Mouse (Mus musculus) embryonic stem cell, embryonic (primary cell): ENCODE measurements around the gene Efna1.

Source experiments
- CTCF ChIA-PET, 4 experiments: fragments of 300-600 bp in 2 of 4; fragments of 350-600 bp in 2 of 4; sonication (Branson Sonifier 250); formaldehyde crosslinking; loops; one replicate each; lab custom pipeline; 2022; ENCODE audit warnings: inconsistent platforms in 2 of 4; lab: Charles Lee
- POLR2A ChIA-PET, 4 experiments: fragments of 300-600 bp in 2 of 4; fragments of 350-600 bp in 2 of 4; sonication (Branson Sonifier 250); formaldehyde crosslinking; loops; one replicate each; lab custom pipeline; 2022; ENCODE audit warnings: antibody characterized with exemption in 4 of 4, inconsistent platforms in 1 of 4; lab: Charles Lee

The Efna1 gene

DNA sequence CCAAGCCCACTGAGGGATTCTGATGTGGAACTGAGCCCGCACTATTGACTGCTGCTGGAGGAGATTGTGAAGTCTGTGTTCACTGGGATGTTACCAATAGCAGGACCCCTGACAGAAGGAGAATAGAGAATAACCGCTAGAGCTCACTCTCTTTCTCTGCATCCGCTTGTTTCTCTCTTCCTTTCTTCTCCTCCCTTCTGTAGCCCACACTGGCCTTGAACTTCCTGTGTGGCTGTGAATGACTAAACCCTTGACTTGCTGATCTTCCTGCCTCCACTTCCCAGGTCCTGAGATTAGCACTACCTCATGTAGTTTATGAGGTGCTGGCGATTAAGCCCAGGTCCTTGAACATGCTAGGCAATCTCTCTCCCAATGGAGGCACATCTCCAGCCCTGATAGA is 33.5 kb downstream of the Efna1 start:
- ChIA-PET CTCF (interaction anchor here in 2 of 4 experiments (0.6 to 1.4 kb wide), 4 partner anchors 13 to 189 kb away, joined by 3 read pairs; partner anchors contain the start of gene Pbxip1 (in 1 of the 2)), POLR2A (interaction anchor here in 2 of 4 experiments (0.6 to 2.8 kb wide), 5 partner anchors 16 to 51 kb away, joined by 3 to 11 read pairs (median 3); partner anchors contain the start of gene Mtx1 (in 1 of the 2))

GRCm38 (mm10) chr3:89246261-89247100 is 34.5 kb downstream of the Efna1 start, which contains the start of gene Trim46:
Trim46 (minus strand) TSS chr3:89246309.
- POLR2A ChIA-PET, result interaction anchor here in 3 of 4 experiments (0.6 to 5.1 kb wide), 24 partner anchors 8 to 349 kb away, joined by 3 to 22 read pairs (median 4); partner anchors contain the start of genes Mtx1 (in 2 of the 3), Efna1 (in 1 of the 3), Fdps (in 1 of the 3) and Gba (in 1 of the 3)

DNA sequence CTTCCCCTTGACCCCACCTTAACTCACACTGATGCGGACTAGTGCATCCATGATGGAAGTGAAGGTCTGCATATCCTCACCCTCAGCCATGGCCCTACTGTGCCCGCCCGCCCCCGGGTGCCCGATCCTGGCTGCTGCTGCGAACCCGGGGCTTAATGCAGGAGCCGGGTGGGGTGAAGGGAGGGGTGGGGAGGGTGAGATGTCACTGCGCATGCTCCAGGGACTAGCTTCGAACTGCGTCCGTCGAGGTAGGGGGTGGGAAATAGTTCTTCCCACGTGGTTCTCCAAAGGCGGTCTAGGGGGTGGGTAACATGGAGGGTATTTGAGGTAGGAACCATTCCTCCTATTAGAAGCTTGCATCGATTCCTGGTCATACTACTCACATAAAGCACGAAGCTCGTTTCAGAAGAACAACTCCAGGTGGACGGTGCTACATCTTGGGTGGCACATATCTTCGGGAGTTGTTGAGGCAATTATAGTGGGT is 35.2 kb downstream of the Efna1 start, which contains the start of gene Krtcap2:
Gene Krtcap2 (plus strand): TSS at position 279 of the 484 bp plus-strand sequence.
- POLR2A ChIA-PET, result interaction anchor here in 3 of 4 experiments (0.6 to 5.1 kb wide), 20 partner anchors 9 to 872 kb away, joined by 3 to 22 read pairs (median 4); partner anchors contain the start of genes Mtx1 (in 2 of the 3), Efna1 (in 1 of the 3), Fam189b (in 1 of the 3) and Fdps (in 1 of the 3)

More at GRCm38 (mm10) chr3:89246261-89247100, 34.5 kb downstream of the Efna1 start, which contains the start of gene Trim46:
- CTCF ChIA-PET, result interaction anchor here (0.5 to 5.0 kb wide), 38 partner anchors 10 to 503 kb away, joined by 3 to 81 read pairs (median 4); partner anchors contain the start of genes Efna1 (in 3 of the 4), Mtx1 (in 2 of the 4), Cks1b (in 1 of the 4) and Dpm3 (in 1 of the 4)

GRCm38 (mm10) chr3:89244982-89245687 is 35.8 kb downstream of the Efna1 start:
- ChIA-PET CTCF (interaction anchor here (0.5 to 5.0 kb wide), 53 partner anchors 9 to 181 kb away, joined by 3 to 81 read pairs (median 4); partner anchors contain the start of genes Efna1 (in 3 of the 4), Mtx1 (in 3 of the 4), Scamp3 (in 2 of the 4) and Cks1b (in 1 of the 4)), POLR2A (interaction anchor here in 3 of 4 experiments (0.6 to 5.1 kb wide), 23 partner anchors 10 to 873 kb away, joined by 3 to 22 read pairs (median 4); partner anchors contain the start of genes Efna1 (in 2 of the 3), Mtx1 (in 2 of the 3), Fam189b (in 1 of the 3) and Fdps (in 1 of the 3))

More for the DNA sequence above, 35.2 kb downstream of the Efna1 start, which contains the start of gene Krtcap2:
- CTCF ChIA-PET, result interaction anchor here (0.5 to 5.0 kb wide), 45 partner anchors 10 to 504 kb away, joined by 3 to 81 read pairs (median 4); partner anchors contain the start of genes Efna1 (in 3 of the 4), Mtx1 (in 3 of the 4), Scamp3 (in 2 of the 4) and Cks1b (in 1 of the 4)

DNA sequence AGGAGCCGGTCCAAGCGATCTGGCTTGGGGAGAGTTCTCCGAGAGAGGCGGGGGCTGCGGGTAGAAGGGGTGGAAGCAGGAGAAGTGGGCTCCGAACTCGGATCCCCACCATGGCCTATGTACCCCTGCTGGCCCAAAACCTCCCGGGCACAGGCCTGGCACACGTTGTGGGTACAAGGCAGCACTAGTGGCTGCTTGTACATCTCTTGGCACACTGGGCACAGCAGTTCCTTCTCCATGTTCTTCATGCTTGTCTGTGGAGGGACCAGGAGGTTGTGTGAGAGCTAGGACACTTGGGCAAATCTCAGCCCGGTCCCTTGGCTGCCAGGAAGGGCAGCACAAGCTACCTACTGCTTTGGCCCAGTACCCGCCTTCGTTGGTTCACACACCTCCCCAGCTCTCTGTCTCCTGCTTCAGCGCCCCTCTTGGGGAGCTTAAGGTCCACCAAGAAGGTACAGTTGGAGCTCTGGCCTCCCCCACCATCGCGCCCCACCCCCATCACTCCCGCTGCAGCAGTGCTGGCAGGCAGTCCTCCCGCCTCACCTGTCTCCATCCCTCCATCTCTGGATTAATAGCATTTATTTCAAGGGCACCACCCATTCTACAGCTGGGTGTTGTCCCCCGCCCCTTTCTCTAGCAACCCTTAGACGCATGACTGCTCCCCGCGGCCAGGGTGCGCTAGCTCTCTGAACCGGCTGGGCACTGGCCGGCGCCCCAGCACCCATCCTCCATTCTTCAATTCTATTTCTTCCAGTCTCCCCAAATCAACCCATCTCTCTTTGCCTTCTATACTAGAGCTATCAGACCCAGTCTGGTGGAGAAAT is 36.6 kb downstream of the Efna1 start:
- POLR2A ChIA-PET, result interaction anchor here in 3 of 4 experiments (0.6 to 5.1 kb wide), 26 partner anchors 11 to 212 kb away, joined by 3 to 22 read pairs (median 4); partner anchors contain the start of genes Efna1 (in 2 of the 3), Mtx1 (in 2 of the 3), Cks1b (in 1 of the 3) and Clk2 (in 1 of the 3)
- CTCF ChIA-PET, result interaction anchor here (0.5 to 5.0 kb wide), 65 partner anchors 7 to 330 kb away, joined by 3 to 81 read pairs (median 4); partner anchors contain the start of genes Efna1 (in 2 of the 4), Mtx1 (in 2 of the 4), Slc50a1 (in 2 of the 4) and Cks1b (in 1 of the 4)

GRCm38 (mm10) chr3:89243609-89244008 is 37.3 kb downstream of the Efna1 start:
- CTCF ChIA-PET, result interaction anchor here (0.5 to 5.0 kb wide), 94 partner anchors 8 to 834 kb away, joined by 3 to 81 read pairs (median 4); partner anchors contain the start of genes Dpm3 (in 2 of the 4), Efna1 (in 2 of the 4), Mtx1 (in 2 of the 4) and Slc50a1 (in 2 of the 4)
- POLR2A ChIA-PET, result interaction anchor here in 3 of 4 experiments (0.5 to 5.1 kb wide), 28 partner anchors 9 to 1061 kb away, joined by 3 to 22 read pairs (median 3); partner anchors contain the start of genes Efna1 (in 2 of the 3), Mtx1 (in 2 of the 3), Cks1b (in 1 of the 3) and Clk2 (in 1 of the 3)

GRCm38 (mm10) chr3:89242331-89242895 is 38.5 kb downstream of the Efna1 start:
- CTCF ChIA-PET, result interaction anchor here (0.5 to 5.0 kb wide), 80 partner anchors 9 to 881 kb away, joined by 3 to 81 read pairs (median 4); partner anchors contain the start of genes Dpm3 (in 2 of the 4), Efna1 (in 2 of the 4), Mtx1 (in 2 of the 4) and Thbs3 (in 2 of the 4)

DNA sequence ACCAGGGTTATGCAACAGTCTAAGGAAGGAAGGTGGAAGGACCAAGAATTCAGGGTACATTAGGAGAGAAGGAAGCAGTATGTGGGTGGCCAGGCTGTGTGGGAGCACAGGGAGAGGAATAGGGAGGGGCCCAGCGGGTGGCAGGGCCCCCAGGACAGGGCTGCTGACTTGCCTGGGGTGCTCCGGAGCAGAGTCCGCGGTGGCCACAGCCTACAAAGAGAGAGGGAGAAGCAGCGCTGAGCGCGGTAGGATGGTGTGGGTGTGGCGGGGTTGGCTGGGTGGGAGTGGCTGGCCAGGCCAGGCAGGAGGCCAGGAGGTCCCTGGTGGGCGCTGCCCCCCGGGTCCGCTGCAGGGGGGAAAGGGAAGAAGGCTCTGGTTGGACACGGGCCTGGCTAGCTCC is 42.4 kb downstream of the Efna1 start:
- ChIA-PET POLR2A (interaction anchor here in 2 of 4 experiments (0.8 to 1.4 kb wide), 5 partner anchors 10 to 52 kb away, joined by 3 to 4 read pairs (median 3); partner anchors contain the start of gene Thbs3 (in 1 of the 2)), CTCF (no interaction called here)

More at GRCm38 (mm10) chr3:89242331-89242895, 38.5 kb downstream of the Efna1 start:
- POLR2A ChIA-PET, result interaction anchor here in 3 of 4 experiments (0.5 to 5.1 kb wide), 20 partner anchors 8 to 1270 kb away, joined by 3 to 22 read pairs (median 3); partner anchors contain the start of genes Mtx1 (in 2 of the 3), Clk2 (in 1 of the 3), Efna4 (in 1 of the 3) and Fam189b (in 1 of the 3)

DNA sequence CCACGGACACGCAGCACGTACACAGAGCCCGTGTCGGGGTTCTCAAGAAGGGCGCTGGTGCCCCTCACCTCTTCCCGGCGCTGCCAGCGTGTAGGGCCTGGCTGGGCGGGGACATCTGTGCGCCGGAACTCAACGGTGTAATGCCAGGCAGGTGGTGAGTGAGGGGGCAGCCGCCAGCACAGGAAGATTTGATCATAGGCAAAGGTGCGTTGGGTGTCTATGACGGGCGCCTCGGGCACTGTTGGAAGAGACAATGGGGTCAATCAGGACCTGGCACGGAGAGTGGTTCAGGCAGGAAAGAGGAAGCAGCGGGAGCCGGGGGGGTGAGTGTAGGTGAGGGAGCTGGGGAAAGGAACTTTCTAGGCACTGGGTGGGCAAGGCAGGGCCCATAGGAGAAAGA is 43.3 kb downstream of the Efna1 start:
- ChIA-PET POLR2A (interaction anchor here in 2 of 4 experiments (0.7 to 1.4 kb wide), 3 partner anchors 11 to 596 kb away, joined by 3 to 4 read pairs (median 3); no protein-coding TSS in a partner anchor), CTCF (interaction anchor here in 1 of 4 experiments (0.5 kb wide), 1 partner anchor 211 kb away, joined by 4 read pairs; no protein-coding TSS in a partner anchor)

DNA sequence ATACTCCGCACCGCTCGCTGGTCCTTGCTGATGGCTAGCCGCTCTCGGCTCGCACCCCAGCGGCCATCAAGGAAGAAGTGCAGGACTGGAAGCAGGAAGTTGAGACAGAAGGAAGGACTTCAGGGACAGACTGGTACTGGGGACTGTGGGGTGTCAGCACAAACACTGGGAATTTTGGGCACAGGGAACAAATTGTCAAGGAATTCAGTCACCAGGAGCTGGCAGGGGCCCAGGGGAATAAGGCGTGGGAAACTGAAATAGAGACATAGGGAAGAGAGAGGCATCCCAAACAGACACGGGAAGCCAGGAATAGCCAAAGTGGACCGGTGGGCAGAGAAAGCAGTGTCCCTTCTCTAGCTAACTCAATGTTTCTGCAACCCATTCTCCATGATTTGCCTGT is 44.4 kb downstream of the Efna1 start:
- ChIA-PET CTCF (interaction anchor here in 1 of 4 experiments (0.8 kb wide), 1 partner anchor 10 kb away, joined by 5 read pairs; no protein-coding TSS in a partner anchor), POLR2A (interaction anchor here in 2 of 4 experiments (1.0 to 1.9 kb wide), 3 partner anchors 10 to 14 kb away, joined by 3 to 10 read pairs (median 4); partner anchors contain the start of genes Krtcap2 (in 1 of the 2), Mtx1 (in 1 of the 2) and Trim46 (in 1 of the 2))

DNA sequence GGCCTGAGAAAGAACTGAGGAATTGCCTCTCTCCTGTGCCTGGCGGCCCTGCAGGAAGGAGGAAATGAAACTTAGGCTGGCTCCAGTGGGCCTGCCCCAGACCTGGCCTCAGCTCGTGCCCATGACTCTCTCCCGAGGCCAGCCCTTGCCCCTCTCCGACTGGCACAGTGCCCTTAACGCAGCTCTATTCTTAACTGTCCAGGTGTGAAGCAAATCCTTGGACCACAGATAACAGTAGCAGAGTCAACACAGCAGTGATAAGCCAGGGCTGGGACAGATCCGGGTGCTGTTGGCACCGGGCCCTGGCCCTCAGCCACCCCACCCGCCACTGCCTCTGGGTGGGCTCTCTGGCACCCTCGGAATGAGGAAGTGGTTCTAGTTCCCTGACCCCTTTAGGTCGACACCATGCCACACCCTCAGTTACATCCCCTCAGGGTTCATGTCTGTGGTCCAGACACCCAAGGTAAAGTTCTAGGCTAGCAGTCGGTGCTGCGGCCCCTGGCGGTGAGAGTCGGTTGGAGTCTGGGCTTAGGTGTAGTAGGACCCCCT is 47.3 kb downstream of the Efna1 start:
- ChIA-PET CTCF (interaction anchor here in 3 of 4 experiments (0.8 to 6.7 kb wide), 6 partner anchors 9 to 291 kb away, joined by 3 to 81 read pairs (median 6); partner anchors contain the start of genes Krtcap2 (in 1 of the 3) and Trim46 (in 1 of the 3)), POLR2A (interaction anchor here in 2 of 4 experiments (0.6 to 1.7 kb wide), 10 partner anchors 9 to 241 kb away, joined by 3 to 4 read pairs (median 3); partner anchors contain the start of genes Fam189b (in 1 of the 2), Krtcap2 (in 1 of the 2), Scamp3 (in 1 of the 2) and Trim46 (in 1 of the 2))

DNA sequence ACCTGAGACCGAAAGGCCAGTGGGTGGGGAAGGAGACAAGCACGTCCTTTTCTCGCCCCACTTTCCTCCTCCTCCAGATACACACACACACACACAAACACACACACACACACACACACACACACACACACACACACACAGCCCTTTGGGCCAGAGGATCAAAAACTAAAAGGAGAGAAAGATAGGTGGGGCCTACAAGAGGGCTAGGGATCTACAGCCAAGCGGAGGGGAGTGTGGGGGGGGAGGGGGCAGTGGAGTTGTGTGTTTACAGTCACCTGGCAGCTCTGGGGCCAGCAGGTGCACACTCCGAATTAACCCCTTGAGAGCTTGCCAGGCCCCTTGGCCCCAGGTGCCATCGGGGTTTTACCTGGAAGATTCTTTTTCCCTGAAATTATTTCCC is 48.3 kb downstream of the Efna1 start:
- POLR2A ChIA-PET, result interaction anchor here in 2 of 4 experiments (0.8 to 1.7 kb wide), 4 partner anchors 21 to 129 kb away, joined by 3 read pairs; partner anchors contain the start of gene Fam189b (in 1 of the 2)
- CTCF ChIA-PET, result interaction anchor here (0.6 to 6.7 kb wide), 7 partner anchors 10 to 138 kb away, joined by 3 to 81 read pairs (median 5); partner anchors contain the start of genes Krtcap2 (in 1 of the 4) and Trim46 (in 1 of the 4)

- POLR2A ChIA-PET, result interaction anchor here in 2 of 4 experiments (0.6 to 1.7 kb wide), 3 partner anchors 12 to 48 kb away, joined by 3 to 4 read pairs (median 3); no protein-coding TSS in a partner anchor
- CTCF ChIA-PET, result interaction anchor here in 3 of 4 experiments (0.5 to 6.7 kb wide), 5 partner anchors 11 to 217 kb away, joined by 4 to 81 read pairs (median 7); partner anchors contain the start of genes Krtcap2 (in 2 of the 3) and Trim46 (in 2 of the 3)
Observed at GRCm38 (mm10) chr3:89231772-89232275, 49.1 kb downstream of the Efna1 start.
